Mouse (Mus musculus): ENCODE measurements around the gene Mif4gd. TPM values are rescaled to one million over a fixed set of nuclear protein-coding genes. Genes with fewer than 3 reads are reported as not detected.

Mif4gd gene
- polyA plus RNA-seq, 2 experiments = 23.1 to 34.2 TPM

- Histone ChIP-seq H3K27ac (replicated peaks; ENCODE audit: low read depth, low read length) (no peak overlapping the region), H3K4me1 (ENCODE audit: control insufficient read depth, insufficient read depth, low read length) (peaks cover 5% of the 10 kb centered on the region; the same call in 1 of the 2 replicates), H3K27me3 (ENCODE audit: control insufficient read depth, insufficient read depth, low read length) (no peaks in the 10 kb centered on the region), H3K4me3 (replicated peaks; ENCODE audit: low read length) (no peak overlapping the region), H3K36me3 (ENCODE audit: control insufficient read depth, insufficient read depth, low read length) (peaks cover 48% of the 10 kb centered on the region), H3K9ac (ENCODE audit: low read depth, low read length, severe bottlenecking) (no peak overlapping the region), H3K9me3 (ENCODE audit: control insufficient read depth, low read length) (no peaks in the 10 kb centered on the region), H3K4me2 (replicated peaks; ENCODE audit: low read depth, low read length, severe bottlenecking) (no peak overlapping the region)
- TF ChIP-seq POLR2A (IDR thresholded peaks at IDR 0.05; ENCODE audit: borderline replicate concordance, extremely low read depth, insufficient read depth, insufficient read length) = no peak
- ATAC-seq (ENCODE audit: low FRiP score, low read depth) (no peak), DNase-seq (ENCODE audit: low spot score) (no peak)
- 71% methylated on average over 6 of the region's 6 CpGs for WGBS
Observed at GRCm38 (mm10) chr11:115616893-115617292, 4.1 kb upstream of the Mif4gd start.

GRCm38 (mm10) chr11:115616371-115616770 lies 3.6 kb upstream of the Mif4gd start:
- Histone ChIP-seq H3K27me3 (ENCODE audit: control insufficient read depth, insufficient read depth, low read length) (no peaks in the 10 kb centered on the region), H3K4me2 (replicated peaks; ENCODE audit: low read depth, low read length, severe bottlenecking) (no peak overlapping the region), H3K27ac (replicated peaks; ENCODE audit: low read depth, low read length) (no peak overlapping the region), H3K4me3 (replicated peaks; ENCODE audit: low read length) (no peak overlapping the region), H3K9ac (ENCODE audit: low read depth, low read length, severe bottlenecking) (no peak overlapping the region), H3K36me3 (ENCODE audit: control insufficient read depth, insufficient read depth, low read length) (peaks cover 46% of the 10 kb centered on the region), H3K4me1 (ENCODE audit: control insufficient read depth, insufficient read depth, low read length) (peaks cover 8% of the 10 kb centered on the region; the same call in 1 of the 2 replicates), H3K9me3 (ENCODE audit: control insufficient read depth, low read length) (no peaks in the 10 kb centered on the region)
- 87% methylated on average over 7 of the region's 7 CpGs for WGBS
- no peak for TF ChIP-seq POLR2A (IDR thresholded peaks at IDR 0.05; ENCODE audit: borderline replicate concordance, extremely low read depth, insufficient read depth, insufficient read length)
- ATAC-seq (ENCODE audit: low FRiP score, low read depth) (no peak), DNase-seq (ENCODE audit: low spot score) (no peak)

GRCm38 (mm10) chr11:115615875-115616274 lies 3.1 kb upstream of the Mif4gd start:
- Histone ChIP-seq H3K4me2 (replicated peaks; ENCODE audit: low read depth, low read length, severe bottlenecking) (no peak overlapping the region), H3K36me3 (ENCODE audit: control insufficient read depth, insufficient read depth, low read length) (peaks cover 41% of the 10 kb centered on the region), H3K9me3 (ENCODE audit: control insufficient read depth, low read length) (no peaks in the 10 kb centered on the region), H3K4me1 (ENCODE audit: control insufficient read depth, insufficient read depth, low read length) (peaks cover 8% of the 10 kb centered on the region; the same call in 1 of the 2 replicates), H3K27ac (replicated peaks; ENCODE audit: low read depth, low read length) (no peak overlapping the region), H3K27me3 (ENCODE audit: control insufficient read depth, insufficient read depth, low read length) (no peaks in the 10 kb centered on the region), H3K9ac (ENCODE audit: low read depth, low read length, severe bottlenecking) (no peak overlapping the region), H3K4me3 (replicated peaks; ENCODE audit: low read length) (no peak overlapping the region)
- WGBS = 91% methylated on average over 6 of the region's 6 CpGs
- no peak for ATAC-seq (ENCODE audit: low FRiP score, low read depth)
- DNase-seq (ENCODE audit: low spot score) = no peak
- TF ChIP-seq POLR2A (IDR thresholded peaks at IDR 0.05; ENCODE audit: borderline replicate concordance, extremely low read depth, insufficient read depth, insufficient read length) = no peak

GRCm38 (mm10) chr11:115615108-115615825 lies 2.5 kb upstream of the Mif4gd start:
- no peak for TF ChIP-seq POLR2A (IDR thresholded peaks at IDR 0.05; ENCODE audit: borderline replicate concordance, extremely low read depth, insufficient read depth, insufficient read length)
- no peak for ATAC-seq (ENCODE audit: low FRiP score, low read depth)
- Histone ChIP-seq H3K4me1 (ENCODE audit: control insufficient read depth, insufficient read depth, low read length) (peaks cover 8% of the 10 kb centered on the region; the same call in 1 of the 2 replicates), H3K4me3 (replicated peaks; ENCODE audit: low read length) (no peak overlapping the region), H3K36me3 (ENCODE audit: control insufficient read depth, insufficient read depth, low read length) (peaks cover 35% of the 10 kb centered on the region), H3K9ac (ENCODE audit: low read depth, low read length, severe bottlenecking) (no peak overlapping the region), H3K27me3 (ENCODE audit: control insufficient read depth, insufficient read depth, low read length) (no peaks in the 10 kb centered on the region), H3K27ac (replicated peaks; ENCODE audit: low read depth, low read length) (no peak overlapping the region), H3K4me2 (replicated peaks; ENCODE audit: low read depth, low read length, severe bottlenecking) (no peak overlapping the region), H3K9me3 (ENCODE audit: control insufficient read depth, low read length) (no peaks in the 10 kb centered on the region)
- WGBS = 83% methylated on average over 15 of the region's 15 CpGs
- no peak for DNase-seq (ENCODE audit: low spot score)

GRCm38 (mm10) chr11:115614346-115615107 lies 1.8 kb upstream of the Mif4gd start:
- no peak for TF ChIP-seq POLR2A (IDR thresholded peaks at IDR 0.05; ENCODE audit: borderline replicate concordance, extremely low read depth, insufficient read depth, insufficient read length)
- H3K9ac ChIP-seq (ENCODE audit: low read depth, low read length, severe bottlenecking) = no peak overlapping the region
- no peaks in the 10 kb centered on the region for H3K9me3 ChIP-seq (ENCODE audit: control insufficient read depth, low read length)
- H3K36me3 ChIP-seq (ENCODE audit: control insufficient read depth, insufficient read depth, low read length) = peaks cover 29% of the 10 kb centered on the region
- H3K27ac ChIP-seq (replicated peaks; ENCODE audit: low read depth, low read length) = no peak overlapping the region
- H3K4me1 ChIP-seq (ENCODE audit: control insufficient read depth, insufficient read depth, low read length) = peaks cover 8% of the 10 kb centered on the region; the same call in 1 of the 2 replicates
- no peaks in the 10 kb centered on the region for H3K27me3 ChIP-seq (ENCODE audit: control insufficient read depth, insufficient read depth, low read length)
- H3K4me2 ChIP-seq (replicated peaks; ENCODE audit: low read depth, low read length, severe bottlenecking) = no peak overlapping the region
- DNase-seq (ENCODE audit: low spot score) (no peak), ATAC-seq (ENCODE audit: low FRiP score, low read depth) (no peak)
- 88% methylated on average over 9 of the region's 10 CpGs for WGBS
- H3K4me3 ChIP-seq (replicated peaks; ENCODE audit: low read length) = no peak overlapping the region

Measured in limb, embryonic 14.5 days (tissue).